ENCODE assay signal across 8 mouse cellular contexts in the genomic region with DNA sequence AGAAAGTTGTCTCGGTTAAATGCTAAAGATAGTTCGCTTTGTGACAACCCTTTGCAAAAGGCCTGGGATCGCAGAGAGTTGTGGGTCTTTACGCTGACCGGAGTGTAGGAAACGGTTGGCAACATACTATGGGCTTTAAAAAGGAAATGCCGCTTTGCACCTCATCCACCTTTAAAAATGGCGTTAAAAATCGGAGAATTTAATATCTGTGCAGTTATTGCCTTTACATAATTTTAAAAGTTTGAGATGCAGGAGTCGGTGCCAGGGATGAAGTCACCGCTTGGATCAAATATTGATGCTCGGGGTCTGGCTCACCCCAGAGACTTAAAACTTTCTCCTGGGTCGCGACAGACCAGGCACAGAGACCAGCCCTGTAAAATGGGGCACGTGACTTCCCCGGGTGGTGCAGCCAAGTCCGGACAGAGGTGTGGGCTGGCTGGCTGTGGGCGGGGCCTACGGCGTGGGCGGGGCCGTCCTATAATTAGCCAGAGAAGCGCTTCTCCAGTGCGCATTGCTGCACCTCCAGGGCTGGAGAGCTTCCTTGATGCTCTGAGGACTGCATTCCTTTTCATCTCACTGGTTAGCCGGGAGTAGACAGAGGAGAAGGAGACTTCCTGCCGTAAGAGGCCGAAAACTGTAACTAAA. TPM values are rescaled to one million over a fixed set of nuclear protein-coding genes. Genes with fewer than 3 reads are reported as not detected.
A peak's percentile ranks its signal among the peaks of the same experiment; 100 is the strongest.
DNase-seq lines count a peak whose midpoint lies in the region; ATAC-seq and TF ChIP-seq lines count a peak whose summit lies in the region.

No protein-coding gene starts in this region.

- peaks cover 4% of the 10 kb centered on the region; the same call in 1 of the 2 replicates for H3K4me1 ChIP-seq in G1E (ENCODE audit: insufficient read depth, low read depth, low read length)
- H3K4me1 ChIP-seq in forebrain, embryonic 16.5 days (replicated peaks; ENCODE audit: control insufficient read depth, insufficient read depth, low read length) = peaks cover 9% of the 10 kb centered on the region
- H3K4me1 ChIP-seq in lung, embryonic 15.5 days = peaks cover 34% of the 10 kb centered on the region

- intact Hi-C loops in heart, postnatal 36 days (cut with DNase I) = loop anchor here (2.0 to 10.0 kb wide), 5 partner anchors 67 to 799 kb away; partner anchors contain the start of gene Akap12

- peaks cover 15% of the 10 kb centered on the region for H3K27me3 ChIP-seq in G1E (ENCODE audit: insufficient read depth, low read length)
- no peaks in the 10 kb centered on the region; the same call in 1 of the 2 replicates for H3K27me3 ChIP-seq in forebrain, embryonic 16.5 days (replicated peaks; ENCODE audit: control insufficient read depth, insufficient read depth, low read length)
- H3K27me3 ChIP-seq in lung, embryonic 15.5 days = no peaks in the 10 kb centered on the region

- peak; percentile 22; the same call in 1 of the 2 replicates for ATAC-seq in G1E (ENCODE audit: extremely low read depth, insufficient number of reproducible peaks, low FRiP score, poor library complexity, severe bottlenecking)
- ATAC-seq in forebrain, embryonic 16.5 days = peak; percentile 76
- ATAC-seq in lung, embryonic 15.5 days (ENCODE audit: borderline replicate concordance, extremely low read depth, low FRiP score, low TSS enrichment) = peak; percentile 93

- H3K27ac ChIP-seq in forebrain, embryonic 16.5 days (ENCODE audit: low read length) = no peak overlapping the region
- H3K27ac ChIP-seq in lung, embryonic 15.5 days = peak overlapping the region; percentile 62

- DNase-seq in G1E (ENCODE audit: low spot score) = no peak
- peak; percentile 65 for DNase-seq in cerebellum, adult 11-12 months
- DNase-seq in heart, postnatal 36 days = peak; percentile 85 to 89
- DNase-seq in layer of hippocampus, adult 8-10 months (ENCODE audit: low spot score in 2 of 2) = peak; percentile 27 to 39
- peak; percentile 80 for DNase-seq in ovary, adult 18-20 months (ENCODE audit: low spot score)
- peak; percentile 45 for DNase-seq in thymus, postnatal 0 days (ENCODE audit: low spot score)

- H3K4me2 ChIP-seq in forebrain, embryonic 16.5 days (ENCODE audit: low read length) = peak overlapping the region; percentile 54
- H3K4me2 ChIP-seq in lung, embryonic 15.5 days = peak overlapping the region; percentile 64

- no peaks in the 10 kb centered on the region for H3K9me3 ChIP-seq in G1E (replicated peaks)
- H3K9me3 ChIP-seq in forebrain, embryonic 16.5 days (ENCODE audit: control insufficient read depth, low read length) = no peaks in the 10 kb centered on the region
- H3K9me3 ChIP-seq in lung, embryonic 15.5 days = no peaks in the 10 kb centered on the region

- no peak for TF ChIP-seq CTCF in G1E (IDR thresholded peaks at IDR 0.05; ENCODE audit: low read depth, low read length)

- H3K36me3 ChIP-seq in G1E (replicated peaks) = no peaks in the 10 kb centered on the region
- H3K36me3 ChIP-seq in forebrain, embryonic 16.5 days (ENCODE audit: control insufficient read depth, insufficient read depth) = no peaks in the 10 kb centered on the region
- H3K36me3 ChIP-seq in lung, embryonic 15.5 days = no peaks in the 10 kb centered on the region

- H3K9ac ChIP-seq in forebrain, embryonic 16.5 days (replicated peaks; ENCODE audit: low read depth, low read length) = peak overlapping the region; percentile 23; the same call in 1 of the 2 replicates
- H3K9ac ChIP-seq in lung, embryonic 15.5 days = peak overlapping the region; percentile 51

- H3K4me3 ChIP-seq in G1E (ENCODE audit: low read depth, low read length) = no peak overlapping the region; the same call in 1 of the 2 replicates
- H3K4me3 ChIP-seq in forebrain, embryonic 16.5 days (replicated peaks; ENCODE audit: low read length) = peak overlapping the region; percentile 37
- peak overlapping the region; percentile 55 for H3K4me3 ChIP-seq in lung, embryonic 15.5 days

- 6% methylated on average over 27 of the region's 27 CpGs for whole genome bisulfite sequencing in forebrain, embryonic 16.5 days
- 4% methylated on average over 27 of the region's 27 CpGs for WGBS in lung, embryonic 15.5 days

RNA-seq across cellular contexts. Expression of gene Zbtb2, which starts 53.7 kb away (rescaled TPM):
- total RNA-seq in G1E (2014; fragmentation: Nextera tagmentation) = 16.7 and 21.5 TPM in 2 replicates
- 11.8 and 11.9 TPM in 2 replicates for total RNA-seq in G1E (2017)
- 7.3 and 7.5 TPM in 2 replicates for polyA plus RNA-seq in G1E (2012)
- polyA plus RNA-seq in forebrain, embryonic 16.5 days (2015; fragmentation: Nextera tagmentation; extraction: Ambion mirVana) = 17.9 and 19.3 TPM in 2 replicates
- 1 to 10 TPM; 6.2 to 6.3 TPM for total RNA-seq in heart, postnatal 36 days (2021)
- total RNA-seq in layer of hippocampus, adult 8-10 months (2022) = 10 to 100 TPM; 11.9 to 14.7 (median 13.0) TPM
- 15.5 and 16.6 TPM in 2 replicates for polyA plus RNA-seq in lung, embryonic 15.5 days (2015; fragmentation: Nextera tagmentation; extraction: Ambion mirVana)
- polyA plus RNA-seq in thymus, postnatal 0 days (2015; fragmentation: Nextera tagmentation; extraction: Ambion mirVana) = 21.0 and 21.2 TPM in 2 replicates

Comparison
In these comparisons a context has a peak if more than half of its experiments do, and no peak if none do; other contexts are left out.
1. ATAC-seq: peak in every context shown above with its lines; median percentile 93 in lung, embryonic 15.5 days; 76 in forebrain, embryonic 16.5 days; 22 in G1E.